Mouse (Mus musculus) right cerebral cortex, adult 18-20 months (tissue): ENCODE results near the gene Tmem237.

ENCODE experiments used
- DNase-seq: peaks from one replicate; pipeline ENCODE4 v3.0.0; 2022; ENCODE audit warnings: mixed read lengths

Gene Tmem237

DNA sequence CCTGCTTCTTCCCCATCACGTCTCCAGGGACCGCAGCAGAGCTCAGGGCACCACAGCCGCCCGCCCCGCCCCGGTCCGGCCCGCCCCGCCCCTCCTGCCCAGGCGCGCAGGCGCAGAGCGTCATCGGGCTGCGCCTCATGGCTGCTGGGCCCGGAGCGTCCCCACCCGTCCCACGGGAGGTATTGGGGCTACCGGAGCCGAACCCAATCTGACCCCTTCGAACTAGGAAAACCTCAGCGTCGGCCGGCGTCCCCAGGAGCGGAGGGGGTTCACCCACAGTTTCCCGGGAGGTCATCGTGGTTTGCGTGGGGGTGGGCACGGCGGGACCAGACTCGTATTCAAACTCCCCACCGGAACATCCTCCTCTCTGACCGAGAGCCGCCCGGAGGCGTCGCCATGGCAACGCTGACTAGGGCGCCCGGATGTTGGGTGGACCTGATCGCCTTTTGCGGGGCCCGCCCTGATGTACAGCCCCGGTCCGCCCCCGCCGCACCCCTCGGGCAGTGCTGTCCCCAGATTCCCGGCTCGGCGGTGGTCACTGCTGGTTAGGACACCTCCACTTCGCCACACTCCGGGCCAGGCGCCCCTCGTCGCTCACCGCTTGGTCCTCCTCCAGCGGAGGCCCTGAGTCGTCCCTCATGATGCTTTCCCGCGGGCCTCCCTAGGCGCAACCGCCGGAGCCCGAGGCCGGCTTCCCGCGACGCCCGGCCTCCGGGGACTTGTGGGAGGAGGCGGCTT is at the start of gene Tmem237:
TSS of gene Tmem237 (minus strand) at position 689 of the 738 bp plus-strand sequence.
- DNase-seq: peak; percentile 96

DNA sequence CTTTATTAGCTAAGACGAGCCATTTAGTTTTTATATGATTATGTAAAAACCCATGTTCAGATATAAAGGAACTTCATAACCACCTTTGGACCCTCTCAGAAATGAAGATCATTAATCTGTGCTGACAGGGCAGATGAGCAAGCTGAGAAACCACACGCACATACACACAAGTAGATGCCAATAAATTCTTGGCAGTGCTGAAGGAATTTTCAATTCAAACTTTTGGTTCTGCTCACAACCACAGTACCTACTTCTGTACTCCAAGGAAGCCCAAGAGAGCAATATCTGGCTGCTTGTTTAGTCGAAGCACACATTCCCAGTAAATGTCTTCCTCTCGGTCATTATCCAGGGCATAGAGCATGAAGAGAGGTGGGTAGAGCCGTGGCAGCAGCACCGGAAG is 49.4 kb upstream of the Tmem237 start:
- DNase-seq: no peak

DNA sequence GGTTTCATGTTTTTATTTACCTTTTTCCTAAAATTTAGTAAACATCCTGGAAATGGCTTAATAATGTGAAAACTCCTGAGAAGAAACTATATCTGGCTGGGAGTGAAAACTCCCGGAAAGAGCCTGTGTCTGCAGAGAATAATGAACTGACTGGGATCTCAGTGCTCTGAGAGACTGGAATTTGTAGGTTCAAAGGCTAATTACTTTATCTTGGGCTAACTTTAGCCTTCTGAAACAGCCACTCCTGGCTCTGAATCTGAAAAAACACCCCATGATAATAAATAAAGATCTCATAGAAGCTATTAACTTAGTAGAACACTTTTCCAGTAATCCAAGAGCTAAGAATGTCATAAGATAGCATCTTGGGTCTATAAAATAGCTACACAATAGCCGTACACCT is 48.3 kb upstream of the Tmem237 start:
- no peak for DNase-seq

DNA sequence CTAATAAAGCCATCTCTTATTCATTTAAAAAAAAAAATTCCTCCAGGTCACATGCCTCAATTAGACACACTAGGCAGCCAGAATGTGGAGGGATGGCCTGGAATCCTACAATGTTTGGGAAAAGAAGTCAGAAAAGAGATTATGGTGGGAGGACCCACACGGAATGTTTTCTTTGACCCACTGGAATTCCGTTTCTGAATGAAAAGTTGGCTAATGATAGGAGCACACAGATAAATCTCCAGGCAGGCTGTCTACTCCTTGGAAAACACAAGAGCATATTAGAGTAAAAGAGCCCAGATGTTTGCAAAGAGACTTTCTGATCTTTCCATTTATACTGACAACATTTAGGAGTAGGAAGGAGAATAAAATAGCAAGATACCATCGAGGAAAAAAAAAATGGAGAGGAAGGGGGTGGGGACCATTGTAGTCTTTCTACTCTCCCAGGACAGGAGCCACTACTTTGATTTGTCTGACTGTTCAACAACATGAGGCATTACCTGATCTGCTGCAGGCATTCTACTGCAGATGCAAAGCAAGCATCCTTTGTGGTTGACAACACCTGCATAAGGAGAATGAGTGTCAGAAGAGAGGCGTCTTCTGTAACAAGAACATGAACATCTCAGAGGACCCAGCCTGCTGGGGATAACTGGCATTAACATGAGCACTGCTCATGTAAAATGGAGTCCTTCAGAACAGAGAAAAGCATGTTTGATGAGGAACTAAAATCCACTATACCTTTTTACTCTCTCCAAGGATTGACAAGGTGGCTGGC is 47.6 kb upstream of the Tmem237 start:
- DNase-seq: no peak

DNA sequence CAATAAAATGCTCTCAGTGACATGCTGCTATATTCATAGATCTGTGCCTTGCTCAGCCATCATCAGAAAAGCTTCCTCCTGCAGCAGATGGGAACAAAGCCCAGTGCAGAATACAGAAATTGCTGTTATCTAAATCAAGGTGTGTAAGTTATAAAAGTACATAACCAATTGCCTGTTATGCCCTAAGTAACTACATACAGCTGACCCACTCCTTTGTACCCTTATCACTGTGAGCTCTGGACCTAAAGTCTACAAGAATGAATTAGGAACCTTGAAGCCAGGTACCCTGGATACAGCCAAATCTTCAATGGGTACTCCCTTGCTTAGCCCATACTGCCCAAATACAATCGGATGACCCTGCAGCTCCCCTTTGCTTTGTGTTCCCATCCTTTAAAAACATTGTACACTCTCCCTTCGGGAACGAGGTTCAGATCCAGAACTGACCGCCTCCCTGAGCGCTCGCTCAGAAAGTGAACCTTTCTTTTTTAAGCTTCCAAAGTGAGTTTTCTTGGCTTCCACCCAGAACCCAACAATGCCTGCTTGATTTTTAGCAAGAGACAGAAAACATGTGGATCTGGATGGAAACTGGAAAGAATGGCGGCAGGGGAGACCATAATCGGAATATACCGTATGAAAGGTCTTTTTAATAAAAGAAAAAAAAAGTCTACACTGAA is 46.2 kb upstream of the Tmem237 start:
- no peak for DNase-seq

DNA sequence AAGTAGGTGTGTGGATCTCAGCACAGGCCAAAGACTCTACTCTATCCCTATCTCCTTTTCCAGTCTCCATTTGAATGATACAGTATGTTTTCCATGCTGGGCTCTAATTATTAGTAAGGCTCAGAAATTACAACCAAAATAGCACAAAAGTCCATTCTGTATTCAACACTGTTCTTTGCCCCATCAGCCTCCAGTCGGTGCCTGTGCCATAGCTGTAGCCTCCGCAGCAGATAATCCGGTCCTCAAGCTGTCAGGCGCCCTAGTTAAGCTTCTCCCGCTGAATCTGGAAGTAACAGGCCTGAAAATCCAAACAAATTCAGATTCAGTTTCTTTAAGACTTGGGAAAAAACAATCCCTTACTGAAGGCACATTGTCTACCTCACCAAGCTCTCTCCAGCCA is 43.7 kb upstream of the Tmem237 start:
- DNase-seq: no peak

DNA sequence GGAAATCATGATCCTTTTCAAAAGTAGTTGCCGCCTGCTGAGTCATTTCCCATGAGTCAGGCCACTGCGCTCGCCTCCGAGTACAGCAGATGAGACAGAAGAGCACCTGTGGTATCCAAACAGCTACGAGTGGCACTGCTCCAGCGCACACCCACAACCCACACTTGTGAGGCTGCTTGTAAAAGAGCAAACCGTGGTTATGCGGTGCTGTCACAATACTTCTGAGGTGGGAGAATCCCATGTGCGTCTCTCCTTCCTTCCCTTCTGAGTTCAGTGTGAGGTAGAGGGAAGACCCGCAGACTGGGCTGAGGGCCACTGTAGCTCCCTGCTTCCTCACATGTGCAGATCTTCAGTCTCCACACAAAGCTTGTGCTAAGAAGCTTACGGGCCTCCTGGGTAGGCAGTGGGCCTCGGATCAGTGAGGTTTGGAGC is 42.8 kb upstream of the Tmem237 start, which contains the start of gene Mpp4:
TSS of gene Mpp4 (minus strand) at position 360 of the 432 bp plus-strand sequence.
- peak; percentile 91 for DNase-seq

DNA sequence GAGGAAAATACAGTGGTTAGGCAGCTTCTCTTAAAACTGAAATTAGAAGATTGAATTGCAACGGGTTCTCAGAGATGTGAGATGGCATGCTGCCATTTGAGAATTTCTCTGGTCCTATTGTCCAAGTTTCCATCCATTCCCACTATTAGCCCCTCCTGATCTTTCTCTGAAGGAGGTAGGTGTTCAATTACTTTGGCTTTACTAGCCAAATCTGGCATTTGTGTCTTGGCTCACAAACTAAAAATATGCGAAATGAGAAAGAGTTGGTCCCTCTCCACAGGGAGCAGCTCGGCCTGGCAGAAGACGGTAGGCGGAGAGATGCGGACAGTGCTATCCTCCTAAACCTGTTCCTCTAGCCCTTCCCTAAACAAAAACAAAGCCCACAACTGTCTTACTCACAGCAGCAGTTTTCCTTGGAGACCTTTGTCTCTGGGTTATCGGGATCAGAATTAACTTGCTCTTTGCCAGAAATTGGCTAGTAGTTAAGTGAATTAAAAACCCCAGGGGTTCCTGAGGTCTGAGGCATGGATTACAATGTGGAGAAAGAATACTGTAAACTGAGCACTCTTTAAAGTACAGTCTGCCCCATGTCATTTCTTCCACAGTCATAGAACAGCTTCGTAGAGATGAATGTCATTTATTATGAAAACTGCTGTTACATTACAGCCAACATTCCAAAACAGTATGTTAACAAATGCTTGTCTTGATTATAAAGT is 42.3 kb upstream of the Tmem237 start:
- DNase-seq: no peak

DNA sequence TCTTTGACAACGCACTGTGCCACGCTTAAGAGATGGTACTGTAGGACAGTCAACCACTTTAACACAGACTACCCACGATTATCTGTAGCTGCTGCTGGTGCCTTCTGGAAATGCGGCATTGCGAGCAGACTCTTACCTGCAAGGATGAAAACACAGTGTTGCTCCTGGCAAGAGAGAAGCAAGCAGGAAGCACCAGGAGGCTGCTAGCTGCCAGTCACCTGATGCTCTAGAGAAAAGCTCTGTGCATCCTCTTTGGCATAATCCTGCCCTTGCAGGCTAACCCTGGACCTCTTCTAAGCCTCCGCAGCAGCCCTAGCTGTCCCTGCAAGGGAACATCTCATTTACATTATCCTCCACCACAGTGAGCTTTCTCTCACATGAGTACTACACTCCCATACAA is 41.2 kb upstream of the Tmem237 start:
- no peak for DNase-seq

DNA sequence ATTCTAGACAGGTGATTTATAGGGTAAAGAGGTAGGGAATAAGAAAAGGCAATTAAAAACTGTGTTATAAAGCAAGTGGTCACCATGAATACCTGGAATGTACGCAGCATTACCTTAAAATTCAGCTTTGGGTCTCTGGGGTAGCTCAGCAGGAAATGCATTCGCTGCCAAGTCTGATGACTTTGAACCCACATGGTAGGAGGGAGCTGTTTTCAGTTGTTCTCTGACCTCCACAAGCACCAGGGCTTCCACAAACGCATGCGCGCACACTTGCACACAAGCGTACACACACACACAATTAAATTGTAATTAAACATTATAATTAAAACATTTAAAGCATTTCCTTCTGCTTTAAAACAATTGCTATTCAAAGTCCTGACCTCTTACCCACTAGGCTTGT is 40.7 kb upstream of the Tmem237 start:
- DNase-seq: no peak

DNA sequence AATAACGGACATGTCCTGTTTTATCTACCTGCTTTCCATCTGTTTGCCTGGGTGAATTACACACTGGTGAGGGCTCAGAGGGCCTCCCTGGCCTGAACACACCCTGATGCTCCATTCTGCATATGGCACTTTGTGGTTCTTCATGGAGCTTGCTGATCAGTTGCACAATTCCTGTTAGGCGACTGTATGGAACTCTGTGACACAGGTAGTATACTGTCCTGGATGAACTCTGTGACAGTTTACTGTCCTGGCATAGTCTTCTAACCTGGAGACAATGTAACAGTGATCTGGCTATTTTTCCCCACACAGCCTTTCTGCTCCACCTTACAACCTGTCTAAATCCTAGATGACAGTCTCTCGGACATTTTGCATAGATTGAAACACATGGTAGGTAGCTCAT is 38.9 kb upstream of the Tmem237 start:
- no peak for DNase-seq

DNA sequence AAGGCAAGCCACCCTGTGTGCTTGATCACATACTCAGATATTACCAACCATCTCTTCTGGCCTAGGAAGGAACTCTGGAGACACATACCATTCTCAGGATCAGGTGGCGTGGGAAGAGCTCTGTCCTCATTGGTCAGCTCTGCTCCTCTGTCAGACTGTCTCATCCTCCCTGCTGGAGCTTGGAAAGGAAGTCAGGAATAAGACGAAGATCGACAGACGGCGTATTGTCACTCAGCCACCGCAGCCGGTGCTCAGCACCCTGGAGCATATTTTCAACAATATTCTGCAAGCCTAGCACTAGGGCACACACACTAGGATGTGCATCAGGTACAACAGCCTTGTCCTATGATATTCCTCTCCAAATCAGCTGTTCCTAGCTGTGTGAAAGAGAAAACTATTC is 38.3 kb upstream of the Tmem237 start:
- DNase-seq: no peak

DNA sequence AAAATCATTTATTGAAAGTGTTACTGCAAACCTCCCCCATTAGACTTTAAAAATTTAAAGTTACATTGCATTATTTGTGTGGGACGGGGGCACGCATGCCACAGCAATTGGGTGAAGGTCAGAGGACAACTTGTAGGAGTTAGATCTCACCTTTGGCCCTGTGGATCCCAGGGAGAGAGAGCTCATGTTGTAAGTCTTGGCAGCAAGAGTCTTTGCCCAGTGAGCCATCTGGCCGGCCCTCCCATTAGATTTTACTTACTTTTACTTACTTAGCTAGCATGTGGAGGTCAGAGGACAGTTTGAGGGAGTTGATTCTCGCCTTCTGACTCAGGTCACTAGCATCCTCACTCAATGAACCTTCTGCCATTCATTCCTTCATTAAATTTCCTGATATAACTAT is 37.6 kb upstream of the Tmem237 start:
- DNase-seq: no peak

DNA sequence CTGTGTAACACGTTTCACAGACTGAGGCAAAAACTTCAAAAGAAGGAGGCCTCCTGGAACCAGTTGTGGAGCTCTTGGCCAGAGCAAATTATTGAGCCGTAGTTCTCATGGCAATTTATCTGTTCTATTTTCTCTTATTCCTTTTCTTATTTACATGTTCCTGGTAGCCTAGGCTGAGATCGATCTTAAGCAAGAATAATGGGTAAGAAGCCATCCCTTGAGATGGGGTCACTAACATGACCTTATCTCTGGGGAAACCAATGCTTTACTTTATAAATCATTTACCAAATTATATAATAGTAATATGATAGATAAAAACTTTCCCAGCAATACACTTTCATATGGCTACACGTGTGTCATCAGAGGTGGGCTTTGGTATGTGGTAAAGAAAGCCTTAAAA is 32.1 kb upstream of the Tmem237 start:
- DNase-seq: no peak

DNA sequence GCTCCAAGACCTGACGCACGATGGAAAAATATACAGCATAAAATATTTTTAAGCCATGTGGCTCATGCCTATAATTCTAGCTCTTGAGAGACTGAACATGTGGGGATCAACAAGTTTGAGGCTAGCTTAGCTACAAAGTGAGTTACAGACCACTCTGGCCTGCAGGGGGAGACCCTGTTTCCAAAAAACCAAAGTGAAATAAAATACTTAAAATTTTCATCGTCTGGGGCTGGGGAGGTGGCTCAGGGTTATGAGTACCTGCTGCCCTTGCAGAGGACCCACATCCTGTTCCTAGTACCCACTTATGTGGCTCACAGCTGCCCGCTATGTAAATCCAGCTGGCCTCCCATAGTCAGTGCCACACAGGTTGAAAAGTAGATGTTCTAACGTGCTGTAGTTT is 30.3 kb upstream of the Tmem237 start:
- no peak for DNase-seq

DNA sequence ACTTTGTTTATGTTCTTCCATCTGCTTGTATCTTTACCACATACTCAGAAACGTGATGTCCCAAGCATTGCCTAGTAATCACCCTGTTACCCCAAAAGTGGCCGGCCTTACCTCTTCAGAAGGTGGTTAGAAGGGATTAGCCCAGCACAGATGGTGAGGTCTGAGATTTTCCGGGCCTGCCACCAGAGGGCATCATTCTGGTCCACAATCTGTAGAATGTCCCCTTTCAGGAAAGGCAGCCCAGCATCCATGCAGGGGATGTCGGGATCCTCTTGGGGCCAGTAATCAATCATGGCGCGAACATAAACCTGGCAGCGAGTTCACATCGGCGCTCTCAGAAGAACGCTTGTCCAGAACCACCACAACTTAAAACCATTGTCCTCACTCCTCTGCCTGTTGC is 24.3 kb upstream of the Tmem237 start:
- no peak for DNase-seq

DNA sequence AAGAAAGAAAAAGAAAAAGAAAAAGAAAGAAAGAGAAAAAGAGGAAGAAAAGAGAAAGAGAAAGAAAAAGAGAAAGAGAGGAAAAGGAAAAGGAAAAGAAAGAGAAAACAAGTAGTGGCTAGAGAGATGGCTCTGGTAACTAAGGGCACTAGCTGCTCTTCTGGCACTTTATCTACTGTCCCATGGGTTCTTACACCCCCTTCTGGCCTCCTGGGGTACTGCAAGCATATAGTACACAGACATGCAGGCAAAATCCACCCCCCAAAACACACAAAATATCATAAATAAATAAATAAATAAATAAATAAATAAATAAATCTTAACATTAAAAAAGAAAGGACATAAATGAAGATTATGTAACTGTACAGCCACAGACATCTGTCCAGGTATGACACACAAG is 22.6 kb upstream of the Tmem237 start:
- no peak for DNase-seq

DNA sequence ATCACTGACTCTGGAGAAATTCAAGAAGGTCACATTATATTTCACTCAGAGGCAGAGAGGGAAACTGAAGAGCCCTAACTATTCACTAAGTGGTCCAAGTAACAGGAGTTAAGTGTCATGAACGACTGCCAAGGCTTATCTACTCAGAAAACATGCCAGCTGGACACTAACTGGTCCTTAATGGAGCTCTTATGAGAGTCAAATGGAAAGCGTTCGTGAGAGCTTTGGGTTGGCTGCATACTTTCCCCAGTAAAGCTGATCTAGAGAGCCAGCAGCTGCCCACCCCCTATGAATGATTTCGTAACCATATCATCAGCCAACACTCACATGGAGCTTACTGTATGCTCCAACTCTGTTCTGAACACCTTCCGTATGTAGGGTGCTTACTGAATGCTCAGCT is 14.2 kb upstream of the Tmem237 start:
- DNase-seq: no peak

DNA sequence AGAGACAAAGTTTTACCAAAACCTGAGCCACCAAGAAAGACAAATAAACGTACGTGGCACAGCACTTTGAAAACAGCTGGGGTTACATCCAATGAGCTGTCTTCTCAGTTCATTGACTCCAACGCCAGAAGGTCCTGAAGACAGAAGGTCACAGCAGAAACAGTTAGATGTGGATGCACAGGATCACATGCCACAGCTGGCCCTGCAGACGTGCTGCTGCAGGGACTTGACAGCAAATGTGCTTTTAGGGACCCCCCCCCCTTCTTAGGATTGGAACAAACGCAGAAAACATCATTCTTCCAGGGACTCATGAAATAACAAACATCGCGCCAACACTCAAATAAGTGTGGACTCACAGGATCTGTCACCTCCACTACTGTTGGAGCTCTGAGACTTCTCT is 8.7 kb upstream of the Tmem237 start:
- DNase-seq: no peak

DNA sequence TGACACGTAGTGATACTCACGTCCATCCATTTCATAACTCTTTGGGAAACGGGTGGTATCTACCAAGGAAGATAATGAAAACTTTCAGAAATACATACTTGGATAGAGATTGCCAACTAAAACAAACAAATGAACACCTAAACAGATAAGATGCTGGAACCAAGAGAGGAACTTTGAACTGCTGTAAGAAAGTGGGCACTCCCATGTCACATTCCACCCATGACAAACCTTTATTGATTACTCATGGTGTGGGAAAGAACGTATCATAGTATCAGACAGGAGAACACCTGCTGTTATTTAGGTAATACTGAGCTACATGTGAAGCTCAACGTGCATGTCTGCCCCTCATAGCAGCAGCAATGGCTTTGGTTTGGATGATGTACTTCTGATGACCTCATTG is 5.3 kb upstream of the Tmem237 start:
- no peak for DNase-seq

DNA sequence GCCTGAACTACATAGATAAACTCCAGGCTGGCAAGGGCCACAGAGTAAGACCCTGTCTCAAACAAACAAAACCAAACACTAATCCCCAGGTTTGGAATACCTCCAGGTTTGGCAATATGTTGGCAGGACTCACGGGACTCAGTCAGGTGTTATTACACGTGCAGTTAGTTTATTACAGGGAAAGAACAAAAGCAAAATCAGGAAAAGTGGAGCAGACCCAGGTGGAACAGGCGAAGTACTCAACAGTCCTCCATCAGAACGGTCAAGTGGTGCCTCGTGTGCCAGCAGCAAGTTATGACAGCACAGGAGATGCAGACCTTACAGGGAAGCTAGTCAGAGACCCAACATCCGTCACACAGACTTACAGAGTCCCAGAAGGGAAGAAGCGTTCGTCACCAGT is 9.7 kb downstream of the Tmem237 start:
- DNase-seq: no peak

DNA sequence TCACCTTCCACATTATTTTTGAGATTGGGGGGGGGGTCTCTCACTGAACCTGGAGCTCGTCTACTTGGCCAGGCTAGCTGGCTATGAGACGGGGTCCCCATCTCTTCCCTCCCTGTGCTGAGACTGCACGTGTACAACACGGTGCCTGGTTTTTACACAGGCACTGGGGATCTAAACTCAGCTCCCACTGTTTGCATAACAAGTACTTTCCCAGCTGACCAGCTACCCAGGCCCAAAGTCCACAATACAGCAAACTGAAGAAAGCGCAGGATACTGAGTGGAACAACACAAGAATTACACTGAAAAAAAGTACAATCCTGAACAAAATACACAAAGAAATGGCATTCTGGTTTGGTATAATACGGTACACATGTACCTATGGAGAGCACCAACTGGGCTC is 18.1 kb downstream of the Tmem237 start:
- no peak for DNase-seq

DNA sequence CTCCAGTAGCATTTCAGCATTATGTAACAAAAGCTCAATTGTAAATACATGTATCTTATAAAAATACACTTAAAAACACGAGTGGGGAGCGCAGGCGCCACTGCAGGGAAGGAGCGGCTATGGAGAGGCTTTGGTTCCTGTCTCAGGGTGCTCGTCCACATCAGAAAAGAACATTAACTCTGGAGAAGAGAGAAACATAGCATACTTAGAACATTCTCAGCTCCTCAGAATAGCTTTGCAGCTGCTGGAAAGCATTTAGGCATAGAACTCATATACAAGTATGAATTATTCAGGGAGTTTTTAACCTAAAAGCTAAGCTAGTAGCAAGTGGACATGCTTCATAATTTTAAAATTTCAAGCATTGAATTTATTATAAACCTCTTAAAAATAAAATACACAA is 19.2 kb downstream of the Tmem237 start:
- DNase-seq: no peak
